Mouse (Mus musculus): ENCODE data around the gene Gal3st1. TPM values are rescaled to one million over a fixed set of nuclear protein-coding genes. Genes with fewer than 3 reads are reported as not detected.

The Gal3st1 gene
- polyA plus RNA-seq, 1 experiment from 2014 or later, result 1.6 TPM

DNA sequence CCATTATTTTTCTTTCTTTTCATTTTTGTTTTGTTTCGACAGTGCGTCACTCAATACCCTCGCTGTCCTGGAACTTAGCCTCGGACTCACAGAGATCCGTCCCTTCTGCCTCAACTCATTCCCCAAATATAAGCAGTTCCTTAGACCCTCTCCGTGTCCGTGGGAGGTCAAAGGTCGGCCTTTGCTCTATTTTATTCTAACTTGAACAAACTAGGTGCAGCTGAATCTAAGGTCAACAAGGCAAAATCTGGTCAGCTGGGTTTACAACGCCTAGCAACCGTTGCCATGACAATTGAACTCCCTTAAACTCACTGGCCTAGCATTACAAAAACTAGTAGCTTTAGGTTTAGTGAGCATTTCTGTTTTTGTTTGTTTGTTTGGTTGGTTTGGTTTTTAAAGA, 20.3 kb upstream of the Gal3st1 start:
- peak overlapping the region; percentile 77; the same call in 1 of the 2 replicates for H3K27ac ChIP-seq (replicated peaks)
- H3K4me3 ChIP-seq (replicated peaks), result peak overlapping the region; percentile 74
- whole genome bisulfite sequencing (ENCODE audit: insufficient replicate concordance), result 66% methylated on average over 10 of the region's 10 CpGs
- H3K36me3 ChIP-seq (replicated peaks), result peaks cover 11% of the 10 kb centered on the region
- H3K4me1 ChIP-seq (replicated peaks), result peaks cover 27% of the 10 kb centered on the region
- peak overlapping the region; percentile 74 for H3K4me2 ChIP-seq
- H3K9me3 ChIP-seq (replicated peaks), result no peaks in the 10 kb centered on the region
- H3K27me3 ChIP-seq, result no peaks in the 10 kb centered on the region
- ATAC-seq (ENCODE audit: insufficient read depth), result no peak
- H3K9ac ChIP-seq, result peak overlapping the region; percentile 32

DNA sequence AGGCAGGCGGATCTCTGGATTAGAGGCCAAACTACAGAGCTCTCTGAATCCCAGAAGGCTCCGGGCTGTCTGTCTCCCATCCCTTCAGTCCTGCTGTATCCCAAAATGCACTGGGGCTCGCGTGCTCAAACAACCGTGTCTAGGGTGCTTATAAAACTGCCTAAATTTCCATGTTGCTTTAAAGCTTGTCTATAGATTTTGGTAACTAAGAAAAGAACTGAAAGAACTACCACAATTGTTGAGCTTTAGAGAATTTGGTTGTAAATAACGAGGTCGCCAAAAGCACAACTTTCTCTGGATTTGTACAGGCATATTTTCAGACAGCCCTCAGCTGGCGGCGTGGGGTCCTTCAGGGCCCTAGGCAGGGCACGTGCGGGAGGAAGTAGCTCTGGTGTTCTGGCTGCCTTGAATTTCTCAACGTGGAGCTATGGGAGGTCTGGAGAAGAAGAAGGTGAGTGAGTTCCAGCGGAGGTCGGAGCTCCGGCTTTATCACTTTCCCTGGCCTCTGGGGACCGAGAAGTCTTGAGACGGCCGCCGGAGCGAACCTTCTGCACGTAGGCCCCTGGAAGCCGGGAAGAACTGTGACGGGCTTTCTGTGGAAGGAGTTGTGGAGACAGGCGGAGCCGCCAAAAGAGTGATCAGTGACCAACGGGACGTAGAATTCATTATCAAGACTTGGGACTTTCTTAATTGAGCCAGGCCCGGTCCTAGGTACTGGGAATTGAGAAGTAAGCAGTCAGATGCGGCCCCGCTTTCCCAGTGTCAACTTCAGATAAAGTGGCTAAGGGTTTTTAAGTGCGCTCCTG, 19.6 kb upstream of the Gal3st1 start, which contains the start of gene Pes1:
TSS of gene Pes1 (plus strand) at position 366 of the 806 bp plus-strand sequence.
- Histone ChIP-seq H3K27ac (replicated peaks) (peak within 1 kb of the TSS; percentile 77), H3K27me3 (no peaks in the 10 kb centered on the region), H3K4me3 (replicated peaks) (peak within 1 kb of the TSS; percentile 74), H3K4me1 (replicated peaks) (peaks cover 27% of the 10 kb centered on the region), H3K9me3 (replicated peaks) (no peaks in the 10 kb centered on the region), H3K4me2 (peak within 1 kb of the TSS; percentile 74), H3K9ac (peak within 1 kb of the TSS; percentile 67), H3K36me3 (replicated peaks) (peaks cover 17% of the 10 kb centered on the region)
- under 1% methylated on average over 31 of the region's 31 CpGs for WGBS (ENCODE audit: insufficient replicate concordance)
- peak; percentile 92 for ATAC-seq (ENCODE audit: insufficient read depth)

DNA sequence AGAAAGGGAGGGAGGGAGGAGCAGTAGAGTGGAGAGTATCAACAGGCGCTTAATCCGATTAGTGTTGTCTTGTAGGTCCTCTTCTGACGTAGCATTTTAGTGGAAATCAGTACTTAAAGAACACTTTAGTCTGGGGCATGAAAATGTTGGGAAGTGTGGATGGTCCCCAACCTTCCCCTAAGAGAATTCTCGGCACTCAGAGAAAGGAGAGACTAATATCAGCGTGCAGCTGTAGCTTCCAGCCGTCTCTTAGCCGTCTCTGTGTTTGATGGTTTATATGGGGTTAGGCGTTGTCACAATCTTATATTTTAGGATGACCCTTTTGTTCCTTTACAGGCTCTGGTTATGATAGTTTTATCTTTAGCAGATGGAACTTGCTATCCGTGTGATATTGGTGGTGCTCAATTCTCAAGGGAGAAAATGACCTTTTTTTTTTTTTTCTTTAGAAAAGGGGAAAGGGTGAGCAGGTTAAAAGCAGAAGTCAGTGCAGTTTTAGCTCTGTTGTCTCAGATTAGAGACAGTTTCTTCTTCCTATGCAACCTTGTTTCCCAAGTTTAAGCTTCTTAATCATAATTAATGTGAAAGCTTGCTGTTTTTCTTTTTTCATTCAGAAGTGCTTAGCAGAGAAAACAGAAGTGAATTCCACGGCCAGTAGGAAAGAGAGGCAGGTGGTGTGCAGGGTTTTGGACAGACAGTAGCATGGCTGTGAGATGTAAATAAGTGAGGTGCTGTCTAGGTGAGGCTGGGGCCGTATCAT, 18.8 kb upstream of the Gal3st1 start:
- whole genome bisulfite sequencing (ENCODE audit: insufficient replicate concordance), result 4% methylated on average over 11 of the region's 11 CpGs
- ATAC-seq (ENCODE audit: insufficient read depth), result peak; percentile 57

DNA sequence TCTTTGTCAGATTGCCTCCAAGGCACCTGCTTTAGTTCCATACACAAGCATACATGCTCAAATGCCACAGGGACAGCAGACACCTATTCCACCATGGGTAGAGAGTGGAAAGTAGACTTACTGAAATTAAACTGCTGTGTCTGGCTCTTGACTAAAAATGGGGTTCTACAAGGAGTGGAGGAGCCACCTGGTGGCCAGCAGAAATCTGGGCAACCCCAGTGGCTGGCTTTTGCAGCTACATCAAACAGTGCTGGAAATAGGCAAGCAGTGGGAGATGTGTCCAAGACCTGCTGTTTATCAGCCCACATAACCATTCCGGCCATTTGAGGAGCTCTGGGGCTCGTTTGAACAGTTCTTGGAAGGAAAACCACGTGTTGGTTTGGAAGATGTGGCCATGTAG, 13.6 kb upstream of the Gal3st1 start:
- H3K9ac ChIP-seq, result no peak overlapping the region
- H3K27ac ChIP-seq (replicated peaks), result no peak overlapping the region
- no peaks in the 10 kb centered on the region for H3K27me3 ChIP-seq
- H3K9me3 ChIP-seq (replicated peaks), result no peaks in the 10 kb centered on the region
- H3K4me3 ChIP-seq (replicated peaks), result no peak overlapping the region
- 63% methylated on average over 3 of the region's 3 CpGs for WGBS (ENCODE audit: insufficient replicate concordance)
- ATAC-seq (ENCODE audit: insufficient read depth), result no peak
- peaks cover 77% of the 10 kb centered on the region for H3K36me3 ChIP-seq (replicated peaks)
- peaks cover 12% of the 10 kb centered on the region for H3K4me1 ChIP-seq (replicated peaks)
- no peak overlapping the region for H3K4me2 ChIP-seq

More for the DNA sequence above, 18.8 kb upstream of the Gal3st1 start:
- Histone ChIP-seq H3K4me1 (replicated peaks) (peaks cover 27% of the 10 kb centered on the region), H3K27ac (replicated peaks) (peak overlapping the region; percentile 77), H3K4me3 (replicated peaks) (peak overlapping the region; percentile 74), H3K36me3 (replicated peaks) (peaks cover 24% of the 10 kb centered on the region), H3K9me3 (replicated peaks) (no peaks in the 10 kb centered on the region), H3K4me2 (peak overlapping the region; percentile 74), H3K9ac (peak overlapping the region; percentile 67), H3K27me3 (no peaks in the 10 kb centered on the region)

GRCm38 (mm10) chr11:3970361-3970760, 13.1 kb upstream of the Gal3st1 start:
- no peak for ATAC-seq (ENCODE audit: insufficient read depth)
- H3K27me3 ChIP-seq, result no peaks in the 10 kb centered on the region
- no peak overlapping the region for H3K27ac ChIP-seq (replicated peaks)
- H3K9ac ChIP-seq, result no peak overlapping the region
- H3K36me3 ChIP-seq (replicated peaks), result peaks cover 82% of the 10 kb centered on the region
- H3K4me3 ChIP-seq (replicated peaks), result no peak overlapping the region
- peaks cover 8% of the 10 kb centered on the region; the same call in 1 of the 2 replicates for H3K4me1 ChIP-seq (replicated peaks)
- WGBS (ENCODE audit: insufficient replicate concordance), result 82% methylated on average over 7 of the region's 7 CpGs
- no peaks in the 10 kb centered on the region for H3K9me3 ChIP-seq (replicated peaks)
- H3K4me2 ChIP-seq, result no peak overlapping the region

GRCm38 (mm10) chr11:3973081-3973480, 10.4 kb upstream of the Gal3st1 start:
- no peak for ATAC-seq (ENCODE audit: insufficient read depth)
- Histone ChIP-seq H3K4me2 (no peak overlapping the region), H3K36me3 (replicated peaks) (peaks cover 99% of the 10 kb centered on the region), H3K27me3 (no peaks in the 10 kb centered on the region), H3K4me1 (replicated peaks) (no peaks in the 10 kb centered on the region), H3K9me3 (replicated peaks) (no peaks in the 10 kb centered on the region), H3K27ac (replicated peaks) (no peak overlapping the region), H3K4me3 (replicated peaks) (no peak overlapping the region), H3K9ac (no peak overlapping the region)
- WGBS (ENCODE audit: insufficient replicate concordance), result 81% methylated on average over 7 of the region's 7 CpGs

DNA sequence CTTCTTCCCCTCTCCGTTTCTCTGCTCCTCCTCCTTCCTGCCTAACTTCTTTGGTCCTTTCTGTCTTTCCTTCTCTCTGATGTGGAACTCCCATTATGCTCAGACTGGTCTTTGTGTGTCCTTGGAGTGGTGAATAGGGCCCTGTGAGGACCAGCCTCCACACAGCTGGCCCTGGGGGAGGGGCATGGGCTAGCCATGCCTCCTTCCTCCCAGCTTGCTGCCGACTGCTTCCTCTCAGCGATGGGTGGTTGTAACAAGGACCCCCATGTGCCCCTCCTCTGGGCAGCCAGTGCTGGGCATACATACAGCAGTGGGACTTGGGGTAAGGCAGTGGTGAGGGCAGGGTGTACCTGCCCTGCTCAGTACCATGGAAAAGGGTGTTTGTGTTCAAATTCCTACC, 9.1 kb upstream of the Gal3st1 start:
- Histone ChIP-seq H3K27me3 (no peaks in the 10 kb centered on the region), H3K27ac (replicated peaks) (no peak overlapping the region), H3K4me1 (replicated peaks) (no peaks in the 10 kb centered on the region), H3K4me2 (no peak overlapping the region), H3K4me3 (replicated peaks) (no peak overlapping the region), H3K9me3 (replicated peaks) (no peaks in the 10 kb centered on the region), H3K36me3 (replicated peaks) (peaks cover 100% of the 10 kb centered on the region), H3K9ac (no peak overlapping the region)
- 69% methylated on average over 3 of the region's 3 CpGs for WGBS (ENCODE audit: insufficient replicate concordance)
- ATAC-seq (ENCODE audit: insufficient read depth), result no peak

DNA sequence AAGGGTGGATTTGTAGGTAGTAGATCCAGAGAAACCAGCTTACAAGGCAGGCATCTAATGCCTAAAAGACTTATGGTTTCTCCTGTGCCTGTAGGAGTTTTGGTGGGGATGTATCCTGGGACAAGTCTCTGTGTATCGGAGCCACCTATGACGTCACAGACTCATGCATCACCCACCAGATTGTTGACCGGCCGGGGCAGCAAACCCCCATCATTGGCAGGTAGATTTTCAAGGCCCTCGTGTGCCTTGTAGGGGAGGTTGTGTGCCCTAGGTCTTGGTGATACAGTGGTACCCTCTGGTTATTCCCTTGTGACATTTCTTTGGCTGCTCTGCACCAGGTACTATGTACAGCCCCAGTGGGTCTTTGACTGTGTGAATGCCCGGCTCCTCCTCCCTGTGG, 6.8 kb upstream of the Gal3st1 start, which contains the start of gene 4930556J24Rik:
TSS of gene 4930556J24Rik (minus strand) at position 101 of the 400 bp plus-strand sequence.
- WGBS (ENCODE audit: insufficient replicate concordance), result 86% methylated on average over 6 of the region's 6 CpGs
- Histone ChIP-seq H3K4me1 (replicated peaks) (no peaks in the 10 kb centered on the region), H3K27ac (replicated peaks) (no peak within 1 kb of the TSS), H3K9me3 (replicated peaks) (no peaks in the 10 kb centered on the region), H3K27me3 (no peaks in the 10 kb centered on the region), H3K4me2 (no peak within 1 kb of the TSS), H3K36me3 (replicated peaks) (peaks cover 92% of the 10 kb centered on the region), H3K9ac (no peak within 1 kb of the TSS), H3K4me3 (replicated peaks) (no peak within 1 kb of the TSS)
- no peak for ATAC-seq (ENCODE audit: insufficient read depth)

DNA sequence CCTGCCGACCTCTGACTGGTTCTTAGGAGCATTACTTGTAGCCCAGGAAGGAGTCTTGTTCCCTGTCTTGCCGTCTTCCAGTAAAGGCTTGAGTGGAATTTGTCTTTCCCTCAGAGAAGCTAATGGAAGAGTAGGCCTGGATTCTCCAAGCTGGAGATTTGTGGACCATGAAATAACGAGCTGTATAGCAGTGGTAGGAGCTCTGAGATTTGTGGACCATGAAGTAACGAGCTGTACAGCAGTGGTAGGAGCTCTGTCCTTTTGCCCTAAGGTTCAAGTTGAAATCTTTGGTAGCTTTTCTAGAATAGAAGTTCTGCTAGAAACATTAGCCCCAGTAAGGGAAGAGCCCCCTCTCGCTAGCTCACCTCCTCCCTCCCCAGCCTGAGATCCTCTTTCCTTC, 5.0 kb upstream of the Gal3st1 start:
- 71% methylated on average over 5 of the region's 5 CpGs for WGBS (ENCODE audit: insufficient replicate concordance)

DNA sequence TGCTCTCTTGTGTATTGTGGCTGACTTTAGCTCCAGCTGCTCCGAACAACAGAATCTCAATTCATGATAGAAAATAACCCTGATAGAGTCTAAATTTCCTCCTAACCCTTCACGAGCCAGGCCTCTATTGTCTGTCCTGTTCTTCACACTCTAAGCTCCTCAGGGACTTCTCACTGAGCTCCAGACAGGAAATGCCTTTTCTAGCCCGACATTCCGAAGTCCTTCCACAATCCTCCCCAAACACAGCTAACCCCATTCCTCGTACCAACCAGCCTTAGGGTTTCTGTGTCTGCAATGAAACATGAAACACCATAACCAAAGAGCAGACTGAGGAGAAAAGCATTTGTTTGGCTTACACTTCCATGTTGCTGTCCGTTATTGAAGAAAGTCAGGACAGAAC, 1.9 kb upstream of the Gal3st1 start:
- Histone ChIP-seq H3K36me3 (replicated peaks) (peaks cover 43% of the 10 kb centered on the region), H3K27ac (replicated peaks) (no peak overlapping the region), H3K9ac (no peak overlapping the region), H3K4me2 (no peak overlapping the region), H3K4me3 (replicated peaks) (no peak overlapping the region), H3K9me3 (replicated peaks) (no peaks in the 10 kb centered on the region), H3K27me3 (peaks cover 37% of the 10 kb centered on the region), H3K4me1 (replicated peaks) (0 out of 2 replicates have a peak, but pooled peaks cover 5% of the 10 kb centered on the region)
- no peak for ATAC-seq (ENCODE audit: insufficient read depth)
- 39% methylated on average over 6 of the region's 6 CpGs for WGBS (ENCODE audit: insufficient replicate concordance)

More for the DNA sequence above, 5.0 kb upstream of the Gal3st1 start:
- Histone ChIP-seq H3K4me1 (replicated peaks) (0 out of 2 replicates have a peak, but pooled peaks cover 5% of the 10 kb centered on the region), H3K9me3 (replicated peaks) (no peaks in the 10 kb centered on the region), H3K4me2 (no peak overlapping the region), H3K27ac (replicated peaks) (no peak overlapping the region), H3K27me3 (peaks cover 14% of the 10 kb centered on the region), H3K4me3 (replicated peaks) (no peak overlapping the region), H3K36me3 (replicated peaks) (peaks cover 74% of the 10 kb centered on the region), H3K9ac (no peak overlapping the region)
- ATAC-seq (ENCODE audit: insufficient read depth), result no peak

Data from liver, embryonic 15.5 days (tissue).